Mouse (Mus musculus) ovary, postnatal 10 days (tissue): ENCODE data around the gene Rps19.

Experiments
- DNase-seq: peaks from one replicate; pipeline ENCODE4 v3.0.0; 2022; ENCODE audit warnings: low spot score

Gene Rps19

DNA sequence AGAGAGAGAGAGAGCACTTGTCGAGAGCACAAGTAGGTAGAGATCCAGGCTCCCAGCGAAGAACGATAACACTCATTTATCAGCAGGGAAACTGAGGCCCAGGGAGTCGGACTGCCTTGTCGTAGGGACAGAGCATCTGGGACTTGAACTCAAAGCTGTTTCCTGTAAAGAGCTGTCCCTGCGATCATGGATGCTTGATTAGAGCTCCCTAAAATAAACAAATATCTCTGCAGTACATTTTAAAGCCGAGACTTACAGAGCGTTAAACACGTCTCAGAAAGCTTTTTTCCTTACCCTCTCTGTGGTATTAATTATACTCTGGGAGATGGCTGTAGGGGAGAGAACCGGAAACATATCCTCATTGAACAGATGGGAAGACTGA, 19.3 kb downstream of the Rps19 start:
- no peak for DNase-seq

DNA sequence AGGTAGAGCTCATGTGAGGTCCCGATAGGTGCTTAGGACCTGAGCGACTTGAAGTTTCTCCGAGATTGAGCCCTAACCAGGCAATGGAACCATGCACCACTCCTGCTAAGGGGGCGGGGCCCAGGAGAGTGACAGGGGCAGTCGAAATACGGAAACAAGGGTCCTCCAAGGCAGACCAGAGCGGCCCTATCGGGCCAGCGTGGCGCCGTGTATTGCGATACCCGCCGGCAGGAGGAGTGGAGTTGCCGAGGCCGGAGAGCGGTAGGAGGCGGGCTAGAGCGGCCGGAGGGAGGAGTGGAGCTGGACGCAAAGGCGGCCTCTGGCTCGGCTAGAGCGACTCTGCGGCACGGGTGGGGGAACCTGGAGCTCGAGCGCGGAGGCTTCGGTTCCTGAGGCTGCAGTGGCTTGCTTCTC, 19.9 kb downstream of the Rps19 start:
- peak; percentile 82 for DNase-seq

DNA sequence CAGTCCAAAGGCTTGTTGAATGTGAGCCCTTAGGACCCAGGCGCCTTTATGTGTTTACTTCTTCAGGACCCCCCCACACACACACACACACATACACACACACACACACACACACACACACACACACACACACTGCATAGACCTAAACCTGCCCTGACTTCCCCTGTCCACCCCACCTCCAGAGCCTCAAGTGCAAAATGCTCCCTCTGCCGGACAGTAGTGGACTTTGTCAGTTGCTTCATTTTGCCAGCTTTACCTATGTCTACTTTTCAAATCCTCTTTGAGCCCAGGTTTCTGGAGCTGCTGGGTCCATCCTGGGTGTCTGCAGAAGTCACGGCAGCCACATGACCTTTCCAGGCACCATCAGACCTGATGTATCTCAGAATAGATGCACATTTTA, 20.8 kb downstream of the Rps19 start:
- no peak for DNase-seq

DNA sequence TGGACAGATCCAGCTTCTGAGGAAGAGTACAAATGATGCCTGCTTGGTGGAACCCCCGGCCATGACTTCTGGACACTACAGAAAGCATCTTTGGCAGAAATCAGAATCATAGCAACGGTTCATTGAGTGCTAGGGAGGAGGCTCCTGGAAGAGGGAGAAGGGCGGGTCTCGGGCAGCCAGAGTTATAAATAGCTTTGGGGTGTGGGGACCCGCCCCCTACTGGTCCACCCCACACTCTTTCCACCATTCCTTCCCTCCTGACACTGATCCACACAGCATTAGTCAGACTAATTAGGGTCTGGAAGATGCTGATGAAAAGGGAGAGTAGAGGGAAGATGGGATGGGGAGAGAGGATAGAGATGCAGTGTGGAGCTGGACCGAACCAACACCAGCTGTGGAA, 22.4 kb downstream of the Rps19 start:
- no peak for DNase-seq

DNA sequence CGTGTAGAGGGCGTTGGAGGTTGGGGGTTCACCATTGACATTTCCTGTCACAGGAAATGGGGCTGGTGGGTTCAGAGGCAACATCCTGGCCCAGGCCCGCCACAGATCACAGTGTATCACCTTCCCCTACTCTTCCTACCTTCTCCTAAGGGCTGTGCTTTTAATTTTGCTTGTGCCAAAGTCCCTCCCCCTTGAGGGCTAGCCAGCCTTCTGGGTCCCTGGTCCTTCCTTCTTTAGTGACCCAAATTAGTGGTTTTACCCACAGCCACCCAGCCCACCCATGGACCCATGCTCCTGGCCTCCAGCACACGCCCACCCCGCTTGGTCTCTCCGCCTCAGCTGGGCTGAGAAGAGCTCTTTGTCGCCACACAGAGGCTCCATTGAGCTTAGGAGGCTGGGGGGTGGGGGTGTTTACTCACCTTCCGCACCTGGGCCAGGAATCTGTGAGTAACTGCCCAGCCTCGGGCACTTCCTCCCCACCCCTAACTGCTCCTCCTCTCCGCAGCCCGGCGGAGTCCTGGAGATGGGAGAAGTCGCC, 23.1 kb downstream of the Rps19 start:
- no peak for DNase-seq

DNA sequence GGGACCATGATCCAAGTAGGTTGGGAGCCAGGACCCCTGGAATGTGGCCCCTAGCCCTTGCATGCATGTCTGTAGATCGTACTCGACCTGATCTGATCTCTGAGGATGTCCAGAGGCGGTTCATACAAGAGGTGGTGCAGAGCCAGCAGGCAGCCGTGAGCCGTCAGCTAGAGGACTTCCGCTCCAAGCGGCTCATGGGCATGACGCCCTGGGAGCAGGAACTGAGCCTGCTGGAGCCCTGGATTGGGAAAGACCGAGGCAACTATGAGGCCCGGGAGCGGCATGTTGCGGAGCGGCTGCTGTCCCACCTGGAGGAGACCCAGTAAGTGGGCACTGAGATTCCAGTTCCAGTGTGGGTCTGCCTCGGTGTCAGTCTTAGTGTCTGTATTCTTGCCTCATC, 28.3 kb downstream of the Rps19 start:
- no peak for DNase-seq

DNA sequence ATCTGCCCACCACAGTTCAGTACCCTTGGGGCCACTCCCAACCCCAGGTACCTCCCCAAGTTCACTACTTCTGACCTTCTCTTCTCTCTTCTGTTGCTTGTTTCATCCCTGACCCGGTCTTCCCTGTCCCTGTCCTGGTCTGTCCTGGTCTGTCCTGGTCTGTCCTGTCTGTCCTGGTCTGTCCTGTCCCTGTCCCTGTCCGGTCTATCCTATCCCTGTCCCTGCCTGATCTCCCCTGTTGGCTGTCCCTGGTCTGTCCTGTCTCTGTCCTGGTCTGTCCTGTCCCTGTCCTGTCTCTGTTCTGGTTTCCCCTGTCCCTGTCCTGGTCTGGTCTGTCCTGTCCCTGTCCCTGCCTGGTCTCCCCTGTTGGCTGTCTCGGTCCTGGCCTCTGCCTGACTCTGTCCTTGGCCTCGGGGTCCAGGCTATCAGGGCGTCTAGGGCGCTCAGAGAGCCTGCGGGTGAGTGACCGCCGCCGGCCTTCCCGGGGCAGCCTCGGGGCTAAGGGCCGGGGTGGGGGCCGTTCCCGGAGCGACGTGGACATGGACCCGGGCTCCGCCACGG, 34.7 kb downstream of the Rps19 start:
- no peak for DNase-seq

DNA sequence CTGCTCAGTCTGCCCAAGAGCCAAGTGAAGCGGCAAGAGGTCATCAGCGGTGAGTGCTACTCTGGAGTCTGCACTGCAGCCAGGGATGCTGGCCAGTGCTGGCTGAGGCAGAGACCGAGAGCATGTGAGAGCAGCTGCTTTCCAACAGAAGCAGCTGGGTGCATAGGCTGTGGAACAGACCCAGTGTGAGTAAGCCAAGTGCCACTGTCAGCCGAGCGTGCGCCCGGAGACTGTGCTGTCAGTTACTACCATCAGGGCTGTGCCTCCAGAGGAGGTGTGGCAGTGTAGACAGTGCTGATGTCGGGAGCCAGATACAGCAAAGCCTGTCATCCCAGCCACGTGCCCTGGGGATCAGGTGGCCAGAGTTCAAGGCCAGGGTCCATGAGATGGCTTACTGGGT, 35.6 kb downstream of the Rps19 start:
- DNase-seq, result no peak

DNA sequence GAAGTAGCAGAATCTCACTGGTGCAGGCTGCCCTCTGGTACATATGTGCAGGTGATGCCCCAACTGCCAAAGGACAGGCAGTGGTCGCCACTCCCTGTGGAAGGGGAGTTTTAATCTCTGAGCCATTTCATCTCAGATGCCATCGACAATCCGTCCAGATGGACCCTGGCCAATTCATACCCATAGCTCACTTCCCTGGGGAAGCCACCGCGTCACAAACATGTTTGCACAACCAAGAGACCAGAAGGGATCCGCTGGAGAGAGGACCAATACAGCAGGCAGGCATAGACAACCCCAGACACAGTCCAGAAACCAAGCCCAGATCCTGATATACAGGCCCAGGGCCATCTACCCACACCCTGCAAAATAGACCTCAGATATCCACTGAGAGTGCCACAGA, 46.3 kb downstream of the Rps19 start:
- DNase-seq, result no peak

DNA sequence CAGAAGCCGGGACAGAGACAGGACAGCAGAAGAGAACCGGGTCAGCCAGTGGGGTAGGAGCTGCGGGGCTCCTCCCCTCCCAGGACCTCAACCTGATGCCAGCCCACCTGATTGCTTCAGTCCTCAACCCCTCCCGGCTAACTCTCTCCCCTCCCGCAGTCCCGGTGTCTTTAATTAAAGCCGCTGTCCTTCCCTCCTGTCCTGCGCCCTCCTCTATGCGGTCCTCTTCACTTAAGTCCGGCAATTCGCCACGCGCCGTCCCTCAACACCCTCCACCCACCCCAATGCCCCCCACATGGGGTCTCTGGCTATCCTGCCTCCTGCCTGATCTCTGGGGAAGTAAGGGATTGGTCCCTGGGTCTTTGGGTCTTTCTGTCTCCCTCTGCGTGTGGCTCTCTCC, 47.5 kb downstream of the Rps19 start:
- DNase-seq, result no peak
